Mouse (Mus musculus): Measurements from ENCODE around the gene Apoh. TPM values are rescaled to one million over a fixed set of nuclear protein-coding genes. Genes with fewer than 3 reads are reported as not detected.

Gene Apoh
- polyA plus RNA-seq, 1 experiment = 1.9 TPM

GRCm38 (mm10) chr11:108322156-108322555, 21.0 kb upstream of the Apoh start:
- H3K4me1 ChIP-seq (ENCODE audit: control insufficient read depth, insufficient read depth, low read length) = no peaks in the 10 kb centered on the region; the same call in 1 of the 2 replicates
- WGBS = 81% methylated on average over 2 of the region's 2 CpGs
- TF ChIP-seq POLR2A (IDR thresholded peaks at IDR 0.05; ENCODE audit: borderline replicate concordance, extremely low read depth, low read depth, low read length) (no peak), CTCF (IDR thresholded peaks at IDR 0.05; ENCODE audit: insufficient read depth, low read length) (no peak)
- H3K4me3 ChIP-seq (replicated peaks; ENCODE audit: extremely low read depth, low read depth, low read length) = no peak overlapping the region
- DNase-seq = no peak

GRCm38 (mm10) chr11:108325943-108326342, 17.2 kb upstream of the Apoh start:
- H3K4me3 ChIP-seq (replicated peaks; ENCODE audit: extremely low read depth, low read depth, low read length) = no peak overlapping the region
- DNase-seq = no peak
- WGBS = 82% methylated on average over 8 of the region's 8 CpGs
- H3K4me1 ChIP-seq (ENCODE audit: control insufficient read depth, insufficient read depth, low read length) = no peaks in the 10 kb centered on the region; the same call in 1 of the 2 replicates
- TF ChIP-seq POLR2A (IDR thresholded peaks at IDR 0.05; ENCODE audit: borderline replicate concordance, extremely low read depth, low read depth, low read length) (no peak), CTCF (IDR thresholded peaks at IDR 0.05; ENCODE audit: insufficient read depth, low read length) (no peak)

GRCm38 (mm10) chr11:108330818-108331217, 12.3 kb upstream of the Apoh start:
- no peak for TF ChIP-seq CTCF (IDR thresholded peaks at IDR 0.05; ENCODE audit: insufficient read depth, low read length)
- TF ChIP-seq POLR2A (IDR thresholded peaks at IDR 0.05; ENCODE audit: borderline replicate concordance, extremely low read depth, low read depth, low read length) = no peak
- no peak for DNase-seq
- WGBS = 75% methylated on average over 11 of the region's 11 CpGs
- Histone ChIP-seq H3K4me3 (replicated peaks; ENCODE audit: extremely low read depth, low read depth, low read length) (no peak overlapping the region), H3K4me1 (ENCODE audit: control insufficient read depth, insufficient read depth, low read length) (peaks cover 2% of the 10 kb centered on the region; the same call in 1 of the 2 replicates)

- 50% methylated on average over 5 of the region's 5 CpGs for WGBS
- Histone ChIP-seq H3K4me3 (replicated peaks; ENCODE audit: extremely low read depth, low read depth, low read length) (no peak overlapping the region), H3K4me1 (ENCODE audit: control insufficient read depth, insufficient read depth, low read length) (peaks cover 2% of the 10 kb centered on the region; the same call in 1 of the 2 replicates)
- DNase-seq = no peak
- TF ChIP-seq CTCF (IDR thresholded peaks at IDR 0.05; ENCODE audit: insufficient read depth, low read length) (no peak), POLR2A (IDR thresholded peaks at IDR 0.05; ENCODE audit: borderline replicate concordance, extremely low read depth, low read depth, low read length) (no peak)
Measured at GRCm38 (mm10) chr11:108333006-108333405, 10.1 kb upstream of the Apoh start.

GRCm38 (mm10) chr11:108333583-108334379, 9.4 kb upstream of the Apoh start:
- Histone ChIP-seq H3K4me3 (replicated peaks; ENCODE audit: extremely low read depth, low read depth, low read length) (no peak overlapping the region), H3K4me1 (ENCODE audit: control insufficient read depth, insufficient read depth, low read length) (peaks cover 2% of the 10 kb centered on the region; the same call in 1 of the 2 replicates)
- DNase-seq = no peak
- WGBS = 67% methylated on average over 8 of the region's 8 CpGs
- TF ChIP-seq CTCF (IDR thresholded peaks at IDR 0.05; ENCODE audit: insufficient read depth, low read length) (no peak), POLR2A (IDR thresholded peaks at IDR 0.05; ENCODE audit: borderline replicate concordance, extremely low read depth, low read depth, low read length) (no peak)

GRCm38 (mm10) chr11:108334658-108335057, 8.5 kb upstream of the Apoh start:
- WGBS = 66% methylated on average over 3 of the region's 3 CpGs

GRCm38 (mm10) chr11:108335536-108335935, 7.6 kb upstream of the Apoh start:
- no peak for TF ChIP-seq POLR2A (IDR thresholded peaks at IDR 0.05; ENCODE audit: borderline replicate concordance, extremely low read depth, low read depth, low read length)
- TF ChIP-seq CTCF (IDR thresholded peaks at IDR 0.05; ENCODE audit: insufficient read depth, low read length) = no peak
- DNase-seq = no peak
- WGBS = 77% methylated on average over 4 of the region's 4 CpGs
- H3K4me1 ChIP-seq (ENCODE audit: control insufficient read depth, insufficient read depth, low read length) = peaks cover 2% of the 10 kb centered on the region; the same call in 1 of the 2 replicates
- no peak overlapping the region for H3K4me3 ChIP-seq (replicated peaks; ENCODE audit: extremely low read depth, low read depth, low read length)

More at GRCm38 (mm10) chr11:108334658-108335057, 8.5 kb upstream of the Apoh start:
- Histone ChIP-seq H3K4me1 (ENCODE audit: control insufficient read depth, insufficient read depth, low read length) (peaks cover 2% of the 10 kb centered on the region; the same call in 1 of the 2 replicates), H3K4me3 (replicated peaks; ENCODE audit: extremely low read depth, low read depth, low read length) (no peak overlapping the region)
- TF ChIP-seq CTCF (IDR thresholded peaks at IDR 0.05; ENCODE audit: insufficient read depth, low read length) = no peak
- TF ChIP-seq POLR2A (IDR thresholded peaks at IDR 0.05; ENCODE audit: borderline replicate concordance, extremely low read depth, low read depth, low read length) = no peak
- DNase-seq = no peak

GRCm38 (mm10) chr11:108336445-108336844, 6.7 kb upstream of the Apoh start:
- TF ChIP-seq CTCF (IDR thresholded peaks at IDR 0.05; ENCODE audit: insufficient read depth, low read length) (no peak), POLR2A (IDR thresholded peaks at IDR 0.05; ENCODE audit: borderline replicate concordance, extremely low read depth, low read depth, low read length) (no peak)
- H3K4me3 ChIP-seq (replicated peaks; ENCODE audit: extremely low read depth, low read depth, low read length) = no peak overlapping the region

GRCm38 (mm10) chr11:108340293-108340692, 2.9 kb upstream of the Apoh start:
- no peak for TF ChIP-seq CTCF (IDR thresholded peaks at IDR 0.05; ENCODE audit: insufficient read depth, low read length)
- TF ChIP-seq POLR2A (IDR thresholded peaks at IDR 0.05; ENCODE audit: borderline replicate concordance, extremely low read depth, low read depth, low read length) = no peak
- Histone ChIP-seq H3K4me3 (replicated peaks; ENCODE audit: extremely low read depth, low read depth, low read length) (no peak overlapping the region), H3K4me1 (ENCODE audit: control insufficient read depth, insufficient read depth, low read length) (peaks cover 3% of the 10 kb centered on the region; the same call in 1 of the 2 replicates)
- 81% methylated on average over 4 of the region's 4 CpGs for WGBS
- no peak for DNase-seq

More at GRCm38 (mm10) chr11:108336445-108336844, 6.7 kb upstream of the Apoh start:
- WGBS = 31% methylated on average over 5 of the region's 5 CpGs
- DNase-seq = no peak
- H3K4me1 ChIP-seq (ENCODE audit: control insufficient read depth, insufficient read depth, low read length) = peaks cover under 1% of the 10 kb centered on the region; the same call in 1 of the 2 replicates
